Mouse (Mus musculus) heart, embryonic 10.5 days (tissue): ENCODE measurements around the gene Rlf. TPM values are rescaled to one million over a fixed set of nuclear protein-coding genes. Genes with fewer than 3 reads are reported as not detected.

Experiments
- polyA plus RNA-seq: library from polyadenylated mRNA; unstranded; fragments of >200 nt; fragmentation: Nextera tagmentation; extraction: Ambion mirVana; gene quantifications from 2 replicates; pipeline ENCODE4 v1.2.1, GENCODE M21; 2016

Gene Rlf
- polyA plus RNA-seq, 1 experiment from 2014 or later: 23.8 TPM

Other genes starting within 250 kb of the Rlf start
- 14.1 and 18.6 TPM in 2 replicates for gene Smap2, start 197.8 kb downstream of the Rlf start, polyA plus RNA-seq
- gene Col9a2, start 175.7 kb downstream of the Rlf start, polyA plus RNA-seq: 3.3 and 6.4 TPM in 2 replicates
- 31.3 and 33.3 TPM in 2 replicates for gene Zmpste24, start 116.8 kb downstream of the Rlf start, polyA plus RNA-seq
- not detected in 2 replicates for gene Tmco2, start 105.9 kb downstream of the Rlf start, polyA plus RNA-seq
- gene Gm12888, start 109.8 kb upstream of the Rlf start, polyA plus RNA-seq: not detected in 2 replicates
- not detected in 2 replicates for gene Gm12886, start 208.0 kb upstream of the Rlf start, polyA plus RNA-seq